Mouse (Mus musculus): ENCODE measurements around the gene Clpx. TPM values are rescaled to one million over a fixed set of nuclear protein-coding genes. Genes with fewer than 3 reads are reported as not detected.
"Not testable (repeated sequence)": the region's sequence is repeated elsewhere in the genome, so short reads cannot be mapped to it uniquely, and the experiment has no call there.

Clpx gene
- polyA plus RNA-seq, 1 experiment from 2014 or later = 43.0 TPM

GRCm38 (mm10) chr9:65273048-65273809 lies 20.8 kb upstream of the Clpx start:
- H3K27me3 ChIP-seq (ENCODE audit: insufficient read depth, poor library complexity, severe bottlenecking) = peaks cover 14% of the 10 kb centered on the region
- no peak overlapping the region for H3K4me3 ChIP-seq
- no peak for DNase-seq (ENCODE audit: low spot score)
- peaks cover 5% of the 10 kb centered on the region for H3K4me1 ChIP-seq
- WGBS = 83% methylated on average over 13 of the region's 13 CpGs
- H3K9me3 ChIP-seq = no peaks in the 10 kb centered on the region
- H3K27ac ChIP-seq = no peak overlapping the region
- no peaks in the 10 kb centered on the region for H3K36me3 ChIP-seq

GRCm38 (mm10) chr9:65273873-65274272 lies 20.2 kb upstream of the Clpx start:
- 72% methylated on average over 4 of the region's 4 CpGs for WGBS
- peaks cover 14% of the 10 kb centered on the region for H3K27me3 ChIP-seq (ENCODE audit: insufficient read depth, poor library complexity, severe bottlenecking)
- DNase-seq (ENCODE audit: low spot score) = no peak
- H3K4me1 ChIP-seq = peaks cover 5% of the 10 kb centered on the region
- H3K27ac ChIP-seq = no peak overlapping the region
- H3K36me3 ChIP-seq = no peaks in the 10 kb centered on the region
- no peaks in the 10 kb centered on the region for H3K9me3 ChIP-seq
- H3K4me3 ChIP-seq = no peak overlapping the region

- not testable (repeated sequence) for H3K27ac ChIP-seq; DNase-seq (ENCODE audit: low spot score); H3K27me3 ChIP-seq (ENCODE audit: insufficient read depth, poor library complexity, severe bottlenecking); H3K36me3 ChIP-seq; H3K4me3 ChIP-seq; H3K9me3 ChIP-seq; H3K4me1 ChIP-seq
- 77% methylated on average over 3 of the region's 3 CpGs for WGBS
Measured at GRCm38 (mm10) chr9:65274851-65275250, 19.2 kb upstream of the Clpx start.

- Histone ChIP-seq H3K36me3 (no peaks in the 10 kb centered on the region), H3K4me1 (no peaks in the 10 kb centered on the region), H3K4me3 (no peak overlapping the region), H3K9me3 (no peaks in the 10 kb centered on the region), H3K27me3 (ENCODE audit: insufficient read depth, poor library complexity, severe bottlenecking) (peaks cover 3% of the 10 kb centered on the region; the same call in 1 of the 2 replicates), H3K27ac (no peak overlapping the region)
- 60% methylated on average over 4 of the region's 4 CpGs for WGBS
- no peak for DNase-seq (ENCODE audit: low spot score)
Measured at GRCm38 (mm10) chr9:65275810-65276530, 18.1 kb upstream of the Clpx start.

- Histone ChIP-seq H3K9me3 (no peaks in the 10 kb centered on the region), H3K4me3 (no peak overlapping the region), H3K36me3 (no peaks in the 10 kb centered on the region), H3K27ac (no peak overlapping the region), H3K4me1 (no peaks in the 10 kb centered on the region), H3K27me3 (ENCODE audit: insufficient read depth, poor library complexity, severe bottlenecking) (no peaks in the 10 kb centered on the region)
- WGBS = 69% methylated on average over 5 of the region's 5 CpGs
- no peak for DNase-seq (ENCODE audit: low spot score)
Measured at GRCm38 (mm10) chr9:65281536-65282151, 12.4 kb upstream of the Clpx start.

GRCm38 (mm10) chr9:65283301-65283700 lies 10.8 kb upstream of the Clpx start:
- no peak for DNase-seq (ENCODE audit: low spot score)
- Histone ChIP-seq H3K27ac (no peak overlapping the region), H3K4me1 (no peaks in the 10 kb centered on the region), H3K4me3 (no peak overlapping the region), H3K27me3 (ENCODE audit: insufficient read depth, poor library complexity, severe bottlenecking) (no peaks in the 10 kb centered on the region), H3K9me3 (no peaks in the 10 kb centered on the region), H3K36me3 (no peaks in the 10 kb centered on the region)
- 1% methylated on average over 3 of the region's 3 CpGs for WGBS

GRCm38 (mm10) chr9:65288252-65288651 lies 5.8 kb upstream of the Clpx start:
- WGBS = 73% methylated on average over 5 of the region's 5 CpGs
- not testable (repeated sequence) for H3K27ac ChIP-seq; H3K4me1 ChIP-seq; H3K9me3 ChIP-seq; DNase-seq (ENCODE audit: low spot score); H3K36me3 ChIP-seq; H3K27me3 ChIP-seq (ENCODE audit: insufficient read depth, poor library complexity, severe bottlenecking); H3K4me3 ChIP-seq

- H3K27ac ChIP-seq = no peak overlapping the region
- H3K27me3 ChIP-seq (ENCODE audit: insufficient read depth, poor library complexity, severe bottlenecking) = no peaks in the 10 kb centered on the region
- H3K36me3 ChIP-seq = no peaks in the 10 kb centered on the region
- H3K9me3 ChIP-seq = no peaks in the 10 kb centered on the region
- DNase-seq (ENCODE audit: low spot score) = no peak
- H3K4me3 ChIP-seq = no peak overlapping the region
- 82% methylated on average over 4 of the region's 4 CpGs for WGBS
- H3K4me1 ChIP-seq = peaks cover 5% of the 10 kb centered on the region
Measured at GRCm38 (mm10) chr9:65289988-65290387, 4.1 kb upstream of the Clpx start.

- H3K36me3 ChIP-seq = peaks cover 7% of the 10 kb centered on the region; the same call in 1 of the 2 replicates
- peaks cover 10% of the 10 kb centered on the region for H3K4me1 ChIP-seq
- 82% methylated on average over 3 of the region's 3 CpGs for WGBS
Measured at GRCm38 (mm10) chr9:65292421-65292820, 1.6 kb upstream of the Clpx start.

GRCm38 (mm10) chr9:65293119-65293518 lies 941 bp upstream of the Clpx start:
- Histone ChIP-seq H3K4me3 (peak overlapping the region; percentile 77), H3K36me3 (peaks cover 10% of the 10 kb centered on the region; the same call in 1 of the 2 replicates), H3K27me3 (ENCODE audit: insufficient read depth, poor library complexity, severe bottlenecking) (no peaks in the 10 kb centered on the region), H3K4me1 (peaks cover 10% of the 10 kb centered on the region), H3K27ac (peak overlapping the region; percentile 91), H3K9me3 (no peaks in the 10 kb centered on the region)
- WGBS = 35% methylated on average over 5 of the region's 5 CpGs
- DNase-seq (ENCODE audit: low spot score) = no peak

More at GRCm38 (mm10) chr9:65292421-65292820, 1.6 kb upstream of the Clpx start:
- DNase-seq (ENCODE audit: low spot score) = no peak
- Histone ChIP-seq H3K27me3 (ENCODE audit: insufficient read depth, poor library complexity, severe bottlenecking) (no peaks in the 10 kb centered on the region), H3K4me3 (no peak overlapping the region), H3K27ac (no peak overlapping the region), H3K9me3 (no peaks in the 10 kb centered on the region)

- H3K4me3 ChIP-seq = peak overlapping the region; percentile 77
- DNase-seq (ENCODE audit: low spot score) = no peak
- no peaks in the 10 kb centered on the region for H3K27me3 ChIP-seq (ENCODE audit: insufficient read depth, poor library complexity, severe bottlenecking)
- peaks cover 10% of the 10 kb centered on the region; the same call in 1 of the 2 replicates for H3K36me3 ChIP-seq
- H3K4me1 ChIP-seq = peaks cover 10% of the 10 kb centered on the region
- H3K9me3 ChIP-seq = no peaks in the 10 kb centered on the region
- peak overlapping the region; percentile 91 for H3K27ac ChIP-seq
- WGBS = 1% methylated on average over 9 of the region's 9 CpGs
Measured at GRCm38 (mm10) chr9:65293580-65293972, 484 bp upstream of the Clpx start.

GRCm38 (mm10) chr9:65294716-65295378 lies 787 bp downstream of the Clpx start:
- DNase-seq (ENCODE audit: low spot score) = peak; percentile 80
- Histone ChIP-seq H3K27ac (peak overlapping the region; percentile 91), H3K36me3 (peaks cover 13% of the 10 kb centered on the region), H3K9me3 (no peaks in the 10 kb centered on the region), H3K4me3 (peak overlapping the region; percentile 77), H3K4me1 (peaks cover 10% of the 10 kb centered on the region), H3K27me3 (ENCODE audit: insufficient read depth, poor library complexity, severe bottlenecking) (no peaks in the 10 kb centered on the region)
- 3% methylated on average over 28 of the region's 28 CpGs for WGBS

All from heart, embryonic 10.5 days (tissue).